Mouse (Mus musculus) hindbrain, embryonic 16.5 days (tissue): ENCODE results near the gene Hist1h2ba. TPM values are rescaled to one million over a fixed set of nuclear protein-coding genes. Genes with fewer than 3 reads are reported as not detected.

ENCODE experiments used
- ATAC-seq: fragments of 200-750 bp; cut with Nextera tagmentation; 2 replicates; pipeline ENCODE4 v1.8.0; 2017; ENCODE audit warnings: moderate TSS enrichment, moderate library complexity
- H3K27ac ChIP-seq: fragments of 300-500 bp; sonication (generic); 2 replicates; pipeline ENCODE4 v1.5.1; 2014; ENCODE audit warnings: low read depth, mild to moderate bottlenecking, control low read depth, low read length, moderate library complexity
- H3K27me3 ChIP-seq: fragments of 300-500 bp; sonication (generic); replicated peaks from 2 replicates; pipeline ENCODE4 v1.6.1; 2014; ENCODE audit warnings: low read length; ENCODE audit not compliant: control insufficient read depth, insufficient read depth
- H3K36me3 ChIP-seq: fragments of 300-500 bp; sonication (generic); 2 replicates; pipeline ENCODE4 v1.6.1; 2014; ENCODE audit warnings: mild to moderate bottlenecking, low read length, moderate library complexity, mixed read lengths; ENCODE audit not compliant: control insufficient read depth, insufficient read depth
- H3K4me1 ChIP-seq: fragments of 300-500 bp; sonication (generic); 2 replicates; pipeline ENCODE4 v1.6.1; 2014; ENCODE audit warnings: low read depth, low read length; ENCODE audit not compliant: control insufficient read depth, insufficient read depth
- H3K4me2 ChIP-seq: fragments of 300-500 bp; sonication (generic); 2 replicates; pipeline ENCODE4 v1.6.1; 2014; ENCODE audit warnings: mild to moderate bottlenecking, low read length, control low read depth, moderate library complexity
- H3K4me3 ChIP-seq: fragments of 300-500 bp; sonication (generic); 2 replicates; pipeline ENCODE4 v1.5.1; 2014; ENCODE audit warnings: mild to moderate bottlenecking, low read length, control low read depth, moderate library complexity
- H3K9ac ChIP-seq: fragments of 300-500 bp; sonication (generic); 2 replicates; pipeline ENCODE4 v1.6.1; 2014; ENCODE audit warnings: low read depth, mild to moderate bottlenecking, control low read depth, low read length, moderate library complexity
- H3K9me3 ChIP-seq: fragments of 300-500 bp; sonication (generic); 2 replicates; pipeline ENCODE4 v1.6.1; 2014; ENCODE audit warnings: mild to moderate bottlenecking, low read length, moderate library complexity; ENCODE audit not compliant: control insufficient read depth
- WGBS: fragments of 180-500 bp; shearing (Covaris S2); extraction: QIAGEN DNeasy Blood & Tissue Kit; methylation state at CpG from one replicate; pipeline ENCODE4 v1.1.7; 2014; 5-methylcytosine and 5-hydroxymethylcytosine counted together
- polyA plus RNA-seq: library from polyadenylated mRNA; unstranded; fragments of >200 nt; fragmentation: Nextera tagmentation; extraction: Ambion mirVana; gene quantifications from 2 replicates; pipeline ENCODE4 v1.2.1, GENCODE M21; 2015

Hist1h2ba gene
- not detected in 2 replicates for polyA plus RNA-seq

GRCm38 (mm10) chr13:23933421-23934210, at the start of gene Hist1h2ba:
Gene Hist1h2ba, minus strand, starts transcription at chr13:23934156.
- H3K9me3 ChIP-seq, result no peaks in the 10 kb centered on the region; the same call in 1 of the 2 replicates
- H3K27me3 ChIP-seq, result no peaks in the 10 kb centered on the region
- no peak within 1 kb of the TSS for H3K27ac ChIP-seq
- ATAC-seq, result no peak
- no peaks in the 10 kb centered on the region; the same call in 1 of the 2 replicates for H3K4me1 ChIP-seq
- no peak within 1 kb of the TSS for H3K4me2 ChIP-seq
- H3K9ac ChIP-seq, result no peak within 1 kb of the TSS
- no peaks in the 10 kb centered on the region for H3K36me3 ChIP-seq
- 96% methylated on average over 33 of the region's 39 CpGs for WGBS
- H3K4me3 ChIP-seq, result no peak within 1 kb of the TSS

GRCm38 (mm10) chr13:23972271-23972670, 38.3 kb upstream of the Hist1h2ba start:
- H3K9ac ChIP-seq, result no peak overlapping the region
- H3K27ac ChIP-seq, result no peak overlapping the region
- no peaks in the 10 kb centered on the region for H3K27me3 ChIP-seq
- H3K4me2 ChIP-seq, result no peak overlapping the region
- H3K4me1 ChIP-seq, result no peaks in the 10 kb centered on the region
- H3K9me3 ChIP-seq, result no peaks in the 10 kb centered on the region
- WGBS, result 71% methylated on average over 5 of the region's 5 CpGs
- no peak overlapping the region for H3K4me3 ChIP-seq
- H3K36me3 ChIP-seq, result no peaks in the 10 kb centered on the region
- ATAC-seq, result no peak

GRCm38 (mm10) chr13:23971870-23972269, 37.9 kb upstream of the Hist1h2ba start:
- H3K27ac ChIP-seq, result no peak overlapping the region
- no peak for ATAC-seq
- H3K9ac ChIP-seq, result no peak overlapping the region
- no peaks in the 10 kb centered on the region for H3K36me3 ChIP-seq
- H3K27me3 ChIP-seq, result no peaks in the 10 kb centered on the region
- H3K4me2 ChIP-seq, result no peak overlapping the region
- no peaks in the 10 kb centered on the region for H3K9me3 ChIP-seq
- 50% methylated on average over 2 of the region's 2 CpGs for whole genome bisulfite sequencing
- H3K4me1 ChIP-seq, result no peaks in the 10 kb centered on the region
- no peak overlapping the region for H3K4me3 ChIP-seq

- Histone ChIP-seq H3K9ac (no peak overlapping the region), H3K4me3 (no peak overlapping the region), H3K9me3 (no peaks in the 10 kb centered on the region), H3K4me2 (no peak overlapping the region), H3K36me3 (no peaks in the 10 kb centered on the region), H3K27ac (no peak overlapping the region), H3K27me3 (no peaks in the 10 kb centered on the region), H3K4me1 (no peaks in the 10 kb centered on the region)
- no peak for ATAC-seq
- WGBS, result 80% methylated on average over 2 of the region's 2 CpGs
These were observed 31.0 kb upstream of the Hist1h2ba start for GRCm38 (mm10) chr13:23964909-23965308.

- no peak for ATAC-seq
- H3K4me3 ChIP-seq, result no peak overlapping the region
- H3K27ac ChIP-seq, result no peak overlapping the region
- H3K9ac ChIP-seq, result no peak overlapping the region
- H3K4me2 ChIP-seq, result no peak overlapping the region
- H3K36me3 ChIP-seq, result no peaks in the 10 kb centered on the region
- H3K27me3 ChIP-seq, result no peaks in the 10 kb centered on the region
- no peaks in the 10 kb centered on the region for H3K9me3 ChIP-seq
- no peaks in the 10 kb centered on the region for H3K4me1 ChIP-seq
- 22% methylated on average over 2 of the region's 2 CpGs for WGBS
These were observed 25.8 kb upstream of the Hist1h2ba start for GRCm38 (mm10) chr13:23959776-23960175.

- 75% methylated on average over 3 of the region's 3 CpGs for WGBS
- H3K4me3 ChIP-seq, result no peak overlapping the region
- no peak for ATAC-seq
- no peak overlapping the region for H3K27ac ChIP-seq
- H3K36me3 ChIP-seq, result no peaks in the 10 kb centered on the region
- no peaks in the 10 kb centered on the region for H3K27me3 ChIP-seq
- H3K4me2 ChIP-seq, result no peak overlapping the region
- no peaks in the 10 kb centered on the region for H3K9me3 ChIP-seq
- H3K9ac ChIP-seq, result no peak overlapping the region
- no peaks in the 10 kb centered on the region; the same call in 1 of the 2 replicates for H3K4me1 ChIP-seq
These were observed 17.0 kb upstream of the Hist1h2ba start for GRCm38 (mm10) chr13:23950928-23951327.

- ATAC-seq, result peak; percentile 90
- Histone ChIP-seq H3K27me3 (no peaks in the 10 kb centered on the region), H3K4me2 (no peak overlapping the region), H3K4me3 (no peak overlapping the region), H3K27ac (no peak overlapping the region), H3K36me3 (no peaks in the 10 kb centered on the region), H3K9me3 (no peaks in the 10 kb centered on the region), H3K9ac (no peak overlapping the region), H3K4me1 (no peaks in the 10 kb centered on the region; the same call in 1 of the 2 replicates)
- WGBS, result 32% methylated on average over 14 of the region's 14 CpGs
These were observed 15.7 kb upstream of the Hist1h2ba start for GRCm38 (mm10) chr13:23949484-23950246.

- Histone ChIP-seq H3K4me2 (no peak overlapping the region), H3K9ac (no peak overlapping the region), H3K4me1 (no peaks in the 10 kb centered on the region; the same call in 1 of the 2 replicates), H3K4me3 (no peak overlapping the region), H3K36me3 (no peaks in the 10 kb centered on the region), H3K9me3 (no peaks in the 10 kb centered on the region), H3K27ac (no peak overlapping the region), H3K27me3 (no peaks in the 10 kb centered on the region)
- 24% methylated on average over 2 of the region's 2 CpGs for WGBS
- no peak for ATAC-seq
These were observed 12.3 kb upstream of the Hist1h2ba start for GRCm38 (mm10) chr13:23946254-23946653.

GRCm38 (mm10) chr13:23942861-23943260, 8.9 kb upstream of the Hist1h2ba start:
- Histone ChIP-seq H3K9me3 (no peaks in the 10 kb centered on the region), H3K27me3 (no peaks in the 10 kb centered on the region), H3K27ac (no peak overlapping the region), H3K4me3 (no peak overlapping the region), H3K4me1 (no peaks in the 10 kb centered on the region; the same call in 1 of the 2 replicates), H3K4me2 (no peak overlapping the region), H3K9ac (no peak overlapping the region), H3K36me3 (no peaks in the 10 kb centered on the region)
- ATAC-seq, result no peak
- WGBS, result 49% methylated on average over 2 of the region's 2 CpGs
